Mouse (Mus musculus) adrenal gland, adult 18-20 months (tissue): ENCODE data around the gene Paqr5. TPM values are rescaled to one million over a fixed set of nuclear protein-coding genes. Genes with fewer than 3 reads are reported as not detected.

Experiments used
- DNase-seq, 2 experiments: peaks; one replicate each; pipeline ENCODE4 v3.0.0; 2021 to 2022; ENCODE audit warnings: low spot score in 2 of 2
- total RNA-seq, 2 experiments: library from RNA; stranded (reverse); gene quantifications; 1 replicate in 1 of 2; 2 replicates in 1 of 2; pipeline ENCODE4 v1.2.3; 2021

Paqr5 gene
- total RNA-seq, 2 experiments from 2014 or later: 3.2 to 5.2 TPM

DNA sequence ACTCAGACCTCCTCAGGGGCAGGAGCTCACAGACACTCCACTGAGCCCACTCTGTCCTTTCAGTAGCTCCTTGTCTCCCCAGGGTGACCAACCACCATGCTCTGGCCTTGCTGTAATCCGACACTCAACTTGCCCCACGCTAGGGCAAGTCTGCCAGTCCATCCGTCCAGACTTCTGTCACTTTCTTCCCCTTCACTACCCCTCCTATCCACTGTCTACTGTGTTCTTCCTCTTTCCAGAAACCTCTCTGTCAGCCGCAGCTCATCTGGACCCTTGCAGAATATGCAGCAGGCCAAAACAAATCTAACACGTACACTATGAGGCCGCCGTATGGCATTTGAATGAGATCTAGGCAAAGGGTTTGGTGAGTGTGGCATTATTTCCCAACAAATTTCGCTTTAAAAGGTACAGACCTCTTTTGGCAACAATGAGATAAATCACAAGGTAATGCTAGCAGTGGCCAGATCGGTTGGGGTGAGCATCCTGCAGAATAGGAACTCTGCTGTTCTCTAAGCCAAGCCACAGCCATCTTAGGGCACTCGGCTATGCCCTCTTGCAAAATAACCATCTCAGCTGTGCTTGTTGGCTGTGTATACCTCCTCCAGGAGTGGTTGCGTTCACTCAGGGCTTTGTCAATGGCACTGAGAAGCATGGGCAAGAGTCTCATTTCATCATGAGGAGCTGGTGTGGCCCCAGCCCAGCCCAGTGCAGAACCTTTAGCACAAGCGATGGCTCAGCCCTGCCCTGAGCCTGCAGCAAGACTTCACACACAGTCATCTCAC lies 13.1 kb downstream of the Paqr5 start:
- DNase-seq: no peak

DNA sequence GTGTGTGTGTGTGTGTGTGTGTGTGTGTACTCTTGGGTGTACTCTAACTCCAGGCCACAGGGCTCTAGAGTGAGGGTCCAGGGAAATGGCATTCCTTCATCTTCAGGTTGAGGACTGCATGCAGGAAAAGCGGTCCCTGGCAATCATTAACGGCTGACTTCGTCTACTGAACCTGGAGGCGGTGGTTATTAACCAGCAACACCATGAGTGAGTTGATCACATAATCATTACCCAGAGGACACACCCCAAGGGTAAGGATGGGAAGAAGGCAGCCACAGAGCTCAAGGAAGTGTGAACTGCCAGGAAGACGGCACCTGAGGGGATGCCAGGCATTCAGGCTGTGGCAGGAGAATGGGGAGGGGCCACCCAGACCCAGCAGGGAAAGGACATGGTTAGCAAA lies 18.3 kb downstream of the Paqr5 start:
- no peak for DNase-seq

DNA sequence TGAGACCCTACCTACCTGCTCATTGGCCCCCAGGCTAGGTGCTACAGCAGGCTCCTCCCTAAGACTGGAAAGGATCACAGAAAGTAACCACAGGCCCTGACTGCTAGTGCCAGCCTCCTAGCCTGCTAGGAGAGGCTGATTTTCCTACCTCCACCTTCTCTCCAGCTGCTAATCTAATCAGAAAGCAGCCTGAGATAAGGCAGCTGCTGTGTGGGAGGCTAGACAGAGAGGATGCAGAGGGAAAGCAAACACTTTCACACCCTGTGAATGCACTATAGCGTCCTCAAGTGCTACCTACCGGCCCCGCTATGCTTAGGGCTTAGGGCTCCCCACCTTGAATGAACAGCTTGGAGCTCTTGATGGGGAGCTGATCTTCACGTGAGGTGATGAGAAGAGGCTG lies 19.6 kb downstream of the Paqr5 start:
- no peak for DNase-seq

DNA sequence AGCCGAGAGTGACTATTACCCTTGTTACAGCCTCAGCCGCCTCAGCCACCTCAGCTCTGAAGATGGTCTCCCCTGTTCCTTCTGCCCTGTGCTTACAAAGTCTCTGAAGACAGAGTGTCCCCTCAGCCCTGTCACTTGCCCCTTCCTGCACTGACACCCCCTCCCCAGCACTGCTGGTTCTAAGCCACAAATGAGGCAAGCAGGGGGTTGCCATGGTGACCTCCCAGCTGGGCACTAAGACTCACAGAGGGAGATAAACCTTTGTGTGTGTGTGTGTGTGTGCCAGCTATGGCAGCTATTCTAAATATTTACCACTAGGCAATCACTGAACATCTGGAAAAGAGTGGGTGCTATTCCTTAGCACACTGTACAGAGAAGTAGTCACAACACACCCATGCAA lies 23.0 kb downstream of the Paqr5 start:
- DNase-seq: no peak

DNA sequence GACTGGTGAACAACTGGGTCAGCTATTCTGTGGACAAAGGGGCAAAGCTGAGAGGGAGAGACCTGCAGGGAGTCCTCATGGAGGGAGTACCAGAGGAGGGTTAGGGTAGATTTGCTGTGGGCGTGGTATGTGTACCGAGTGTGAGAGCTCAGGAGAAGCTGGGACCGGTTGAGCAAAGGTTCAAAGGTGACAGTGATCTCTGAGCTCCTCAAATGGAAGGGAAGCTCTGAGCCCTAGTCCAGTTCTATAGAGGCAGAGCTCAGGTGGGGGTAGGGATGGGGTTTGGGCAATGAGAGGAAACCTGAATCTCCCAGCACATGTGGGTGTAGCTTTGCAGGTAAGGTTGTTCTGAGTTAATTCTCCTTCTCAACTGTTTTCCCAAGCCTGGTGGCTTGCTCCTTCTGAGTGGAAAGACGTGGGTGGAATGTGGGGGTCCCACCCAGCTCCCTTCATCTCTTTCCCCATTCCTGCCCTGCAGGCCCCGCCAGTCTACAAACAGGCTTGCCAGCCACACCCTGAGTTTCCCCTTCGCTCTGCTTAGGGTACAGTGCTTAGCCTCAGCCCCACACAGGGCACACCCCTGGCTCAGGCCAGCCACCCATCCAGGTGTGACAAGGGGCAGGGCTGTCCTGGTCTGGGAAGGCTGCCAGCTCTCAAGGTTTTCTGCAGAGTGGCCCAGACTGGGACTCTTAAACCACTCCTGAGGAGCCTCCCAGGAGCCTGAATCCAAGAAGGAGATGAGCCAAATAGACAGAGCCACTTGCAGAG lies 26.8 kb downstream of the Paqr5 start:
- DNase-seq: no peak

DNA sequence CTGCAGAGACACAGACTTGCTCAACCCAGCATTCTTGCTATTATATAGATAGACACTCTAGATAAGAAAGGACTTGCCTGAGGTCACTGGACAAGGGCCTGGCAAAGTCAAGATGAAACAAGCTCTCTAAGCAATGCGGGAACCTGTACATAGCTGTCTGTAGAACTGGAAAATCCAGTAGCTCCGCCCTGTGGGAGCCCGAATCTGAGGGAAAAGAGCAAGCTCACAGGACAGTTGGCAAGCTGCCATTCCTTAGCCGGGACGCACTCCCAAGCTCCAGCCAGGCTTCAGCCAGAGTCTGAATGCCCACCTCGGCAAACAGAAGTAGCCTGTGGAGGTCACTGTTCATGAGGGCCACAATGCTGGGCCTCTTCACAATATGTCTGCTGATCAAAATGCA lies 28.8 kb downstream of the Paqr5 start:
- DNase-seq: peak; percentile 18 to 42

DNA sequence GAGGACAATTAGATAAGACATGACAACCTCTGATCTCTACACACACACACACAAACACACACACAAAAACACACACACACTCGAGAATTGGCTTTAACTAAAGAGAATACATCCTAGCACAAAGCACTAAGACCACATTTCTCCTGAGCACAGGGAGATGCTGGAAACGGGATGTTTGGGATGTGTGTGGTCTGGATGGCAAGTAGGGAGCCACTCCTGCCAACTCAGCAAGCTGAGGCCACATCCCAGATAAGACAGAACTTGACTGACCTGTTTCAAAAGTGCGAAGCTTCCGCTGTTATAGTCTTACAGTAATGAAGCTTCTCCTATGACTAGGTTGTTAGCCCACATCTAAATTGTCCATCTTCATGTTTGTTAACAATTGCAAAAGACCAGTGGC lies 35.5 kb downstream of the Paqr5 start:
- no peak for DNase-seq

DNA sequence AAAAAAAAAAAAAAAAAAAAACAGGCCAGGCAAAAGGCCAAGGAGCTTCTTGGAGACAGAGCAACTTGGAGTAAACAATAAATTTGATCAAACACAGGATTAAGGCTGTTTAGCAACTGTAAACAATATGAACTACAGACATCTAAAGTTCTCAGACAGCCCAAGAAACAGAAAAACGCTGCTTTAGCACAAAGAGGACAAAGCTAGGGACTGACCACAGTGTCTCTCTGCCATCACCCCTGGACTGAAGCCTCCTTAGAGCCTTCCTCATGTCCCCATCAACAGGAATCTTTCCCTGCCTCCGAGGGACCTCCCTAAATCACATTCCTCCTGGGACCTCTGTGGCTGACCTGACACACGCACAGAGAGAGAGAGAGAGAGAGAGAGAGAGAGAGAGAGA lies 35.9 kb downstream of the Paqr5 start:
- no peak for DNase-seq

DNA sequence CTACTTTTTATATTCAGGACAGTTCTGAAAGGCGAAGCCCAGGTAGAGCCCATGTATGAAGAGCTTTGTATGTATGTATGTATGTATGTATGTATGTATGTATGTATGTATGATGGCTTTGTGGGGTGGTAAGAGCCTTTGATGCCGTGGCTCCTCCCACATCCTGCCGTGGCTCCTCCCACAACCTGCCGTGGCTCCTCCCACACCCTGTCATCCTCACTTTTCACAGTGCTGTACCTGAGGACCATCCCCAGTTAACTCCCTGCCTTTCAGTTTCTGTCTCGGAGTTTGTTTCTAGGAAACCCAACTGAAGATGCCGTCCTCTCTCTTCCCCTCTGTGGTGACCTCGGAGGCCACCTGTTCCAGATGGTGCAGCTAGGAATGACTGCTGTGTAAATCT lies 40.6 kb downstream of the Paqr5 start:
- DNase-seq: no peak

DNA sequence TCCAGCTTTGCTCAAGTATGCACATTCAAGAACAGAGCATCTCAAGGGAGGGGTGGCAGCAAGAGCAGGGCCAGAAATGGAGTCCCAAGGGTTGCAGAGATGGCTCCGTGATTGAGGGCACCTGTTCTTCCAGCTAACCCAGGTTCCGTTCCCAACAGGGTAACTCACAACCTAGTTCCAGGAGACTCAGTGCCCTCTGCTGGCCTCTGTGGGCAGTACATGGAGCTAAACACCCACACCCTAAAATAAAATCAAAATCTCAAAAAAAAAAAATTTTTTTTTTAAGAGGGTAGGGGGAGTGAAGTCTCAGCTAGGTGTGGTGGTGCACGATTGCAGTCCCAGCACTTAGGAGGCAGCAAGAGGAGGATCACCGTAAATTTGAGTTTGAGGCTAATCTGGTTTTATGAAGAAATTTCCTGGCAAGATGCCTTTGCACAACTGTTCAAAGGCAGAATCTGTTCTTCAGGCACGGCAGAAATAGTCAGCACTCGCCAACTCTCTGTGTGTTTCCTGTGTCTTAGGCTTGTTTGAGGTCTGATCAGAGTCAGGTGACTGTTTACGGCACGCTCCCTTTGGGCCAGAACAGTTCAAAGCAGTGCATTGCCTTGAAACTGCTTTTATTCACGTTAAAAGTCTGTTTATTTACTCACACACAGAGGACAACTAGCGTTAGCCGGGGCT lies 41.3 kb downstream of the Paqr5 start:
- DNase-seq: peak; percentile 62 to 71

DNA sequence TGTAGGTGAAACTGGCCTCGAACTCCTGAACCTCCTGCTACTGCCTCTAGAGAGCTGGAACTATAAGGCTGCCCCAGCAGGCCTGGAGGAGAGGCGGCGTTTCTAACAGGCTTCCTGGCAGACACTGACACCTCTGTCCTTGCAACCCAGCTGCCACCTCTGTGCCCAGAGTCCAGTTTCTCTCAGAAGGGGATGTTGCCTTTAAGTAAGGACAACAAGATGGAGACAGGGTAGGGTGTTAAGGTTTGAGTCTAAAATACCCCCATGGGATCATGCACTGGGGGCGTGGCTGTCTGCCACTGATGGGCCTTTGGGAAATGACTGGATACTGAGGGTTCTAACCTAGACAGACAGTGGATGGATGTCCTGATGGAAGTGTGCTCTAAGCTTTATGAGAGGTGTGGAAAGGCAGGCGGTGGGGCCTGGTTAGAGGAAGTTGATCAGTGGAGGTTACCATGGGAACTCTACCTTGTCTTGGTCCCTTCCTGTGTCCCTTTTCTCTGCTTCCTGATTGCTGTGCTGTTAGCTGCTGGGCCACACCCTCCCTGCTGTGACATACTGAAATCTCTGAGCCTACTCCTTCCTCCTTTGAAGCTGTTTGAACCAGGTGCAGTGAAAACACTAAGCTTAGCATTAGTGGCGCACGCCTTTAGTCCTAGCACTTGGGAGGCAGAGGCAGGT lies 43.6 kb downstream of the Paqr5 start:
- no peak for DNase-seq

DNA sequence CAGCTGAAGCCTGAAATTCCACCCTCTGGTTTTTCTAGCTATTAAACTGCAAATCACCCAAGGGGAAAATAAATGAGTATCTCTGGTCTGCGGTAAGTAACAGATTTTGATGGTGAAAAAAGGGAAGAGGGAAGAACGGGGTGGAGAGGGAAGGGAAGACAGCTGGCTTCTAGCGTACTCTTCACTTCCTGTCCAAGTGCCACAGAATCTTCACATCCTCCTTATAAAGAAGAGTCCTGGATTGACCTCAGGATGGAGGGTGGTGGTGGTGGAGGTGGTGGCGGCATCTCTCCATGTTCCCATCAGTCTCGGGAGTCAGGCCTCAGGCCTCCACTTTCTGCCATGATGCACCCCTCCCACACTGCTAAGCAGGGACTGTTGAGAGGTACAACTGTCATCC lies 44.8 kb downstream of the Paqr5 start:
- no peak for DNase-seq

DNA sequence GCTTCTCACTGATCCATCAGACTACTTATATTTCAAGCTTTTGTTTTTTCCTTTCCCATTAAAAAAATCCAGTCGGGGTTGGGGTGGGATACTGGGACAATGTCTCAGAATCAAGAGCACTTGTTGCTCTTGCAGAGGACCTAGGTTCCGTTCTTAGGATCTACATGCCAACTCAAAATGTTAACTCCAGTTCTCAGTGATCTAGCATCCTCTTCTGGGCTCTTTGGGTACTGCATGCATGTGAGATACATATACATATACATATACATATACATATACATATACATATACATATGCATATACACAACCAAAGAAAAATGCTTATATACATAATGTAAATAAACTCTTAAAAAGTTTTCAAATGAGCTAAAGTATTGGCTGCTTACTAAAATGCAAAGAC lies 46.7 kb downstream of the Paqr5 start:
- DNase-seq: no peak

DNA sequence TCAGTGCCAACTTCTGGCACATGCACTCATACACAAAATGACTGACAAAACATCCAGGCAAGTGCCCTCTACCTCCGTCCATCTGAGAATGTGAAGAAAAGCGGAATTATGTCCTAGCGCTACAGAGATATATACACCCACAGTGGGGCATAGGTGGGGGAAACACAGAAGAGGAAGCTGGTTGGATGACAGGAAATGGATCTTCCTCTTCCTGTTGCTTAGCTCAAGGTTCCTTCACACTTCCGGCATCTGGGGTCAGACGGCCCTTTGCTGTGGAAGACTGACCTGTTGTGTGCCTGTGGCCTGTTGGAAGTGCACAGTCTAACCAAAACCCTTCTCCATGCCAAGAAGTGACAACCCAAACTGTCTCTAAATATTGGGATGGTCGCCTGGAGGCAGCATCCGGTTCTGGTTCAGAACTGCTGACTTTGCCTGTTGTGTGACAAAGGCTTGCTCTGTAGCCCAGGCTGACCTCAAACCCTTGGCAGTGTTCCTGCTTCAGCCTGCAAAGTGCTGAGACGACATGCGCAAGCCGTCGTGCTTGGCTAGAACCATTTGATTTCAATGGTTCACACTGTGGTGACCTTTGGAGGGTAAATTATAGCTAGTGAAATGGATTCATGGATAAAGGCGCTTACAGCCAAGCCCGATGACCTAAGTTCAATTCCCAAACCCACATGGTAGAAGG lies 49.3 kb downstream of the Paqr5 start:
- no peak for DNase-seq

DNA sequence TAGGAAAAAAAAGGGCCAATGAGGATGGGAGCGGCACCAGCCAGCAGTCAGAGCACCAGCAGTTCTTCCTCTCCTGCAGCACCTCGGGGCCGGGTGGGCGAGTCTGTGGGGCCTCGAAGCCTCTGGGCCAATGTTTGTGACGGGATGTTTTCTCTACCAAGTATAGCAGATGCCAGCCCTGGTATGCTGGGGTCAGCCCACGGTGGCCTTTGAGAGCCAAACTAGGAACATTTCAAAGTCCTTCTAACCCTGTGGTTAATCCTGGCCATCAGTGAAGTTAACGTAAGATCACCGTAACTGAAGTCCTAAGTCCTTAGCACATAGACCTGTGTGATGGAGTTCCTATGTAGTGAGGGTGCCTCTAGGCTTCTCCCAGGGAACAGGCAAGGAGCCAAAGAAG lies 54.6 kb downstream of the Paqr5 start:
- DNase-seq: no peak

DNA sequence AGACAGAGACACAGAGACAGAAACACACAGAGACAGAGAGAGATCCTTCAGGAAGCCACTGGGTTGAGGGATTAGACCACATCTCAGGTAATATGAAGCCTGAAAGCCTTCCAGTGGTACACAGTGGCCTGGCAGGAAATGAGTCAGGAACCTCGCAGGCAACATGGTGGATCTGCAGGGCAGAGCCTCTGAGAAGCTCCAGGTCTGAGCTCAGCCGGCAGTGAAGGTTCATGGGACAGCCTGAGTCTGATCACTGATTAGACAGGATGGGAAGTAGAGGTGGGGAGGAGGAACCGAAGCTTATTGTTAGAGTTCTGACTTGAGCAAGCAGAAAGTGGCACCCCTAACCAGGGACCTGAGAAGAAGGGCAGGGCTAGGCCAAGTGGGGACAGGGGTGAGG lies 55.6 kb downstream of the Paqr5 start:
- no peak for DNase-seq

DNA sequence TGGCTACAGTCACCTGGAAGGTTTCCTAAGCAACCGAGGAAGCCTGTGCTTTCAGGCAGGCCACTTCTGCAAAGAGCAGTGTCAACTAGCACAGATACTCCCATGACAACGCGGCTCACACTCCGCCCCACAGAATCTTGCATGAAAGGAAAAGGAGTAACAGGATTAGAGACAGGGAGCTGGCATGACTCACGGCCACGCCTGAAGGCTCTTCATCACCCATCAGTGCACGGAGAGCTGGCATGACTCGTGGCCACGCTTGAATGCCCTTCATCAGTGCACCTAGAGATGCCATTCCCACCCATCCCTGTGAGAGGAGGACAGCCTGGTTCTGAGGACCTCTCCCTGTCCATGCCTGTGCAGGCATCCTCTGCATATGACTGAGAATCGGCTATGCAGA lies 59.3 kb downstream of the Paqr5 start:
- DNase-seq: peak in 1 of 2 experiments; percentile 17

DNA sequence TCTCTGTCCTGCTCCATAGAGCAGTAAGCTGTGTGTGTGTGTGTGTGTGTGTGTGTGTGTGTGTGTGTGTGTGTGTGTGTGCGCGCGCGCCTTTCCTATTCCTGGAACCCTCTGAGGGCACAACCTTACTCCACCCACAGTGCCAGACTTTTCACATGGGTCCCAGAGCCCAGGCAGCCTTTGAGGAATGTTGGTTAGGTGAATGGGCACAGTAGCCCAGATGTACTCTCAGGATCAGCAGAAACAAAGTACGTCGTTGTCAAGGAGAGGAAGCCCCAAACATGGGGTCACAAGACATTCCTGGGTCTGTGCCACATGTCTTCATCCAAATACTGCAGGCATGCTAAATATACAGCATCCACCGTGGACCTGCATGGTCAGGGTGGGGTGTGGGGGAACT lies 60.7 kb downstream of the Paqr5 start:
- no peak for DNase-seq

DNA sequence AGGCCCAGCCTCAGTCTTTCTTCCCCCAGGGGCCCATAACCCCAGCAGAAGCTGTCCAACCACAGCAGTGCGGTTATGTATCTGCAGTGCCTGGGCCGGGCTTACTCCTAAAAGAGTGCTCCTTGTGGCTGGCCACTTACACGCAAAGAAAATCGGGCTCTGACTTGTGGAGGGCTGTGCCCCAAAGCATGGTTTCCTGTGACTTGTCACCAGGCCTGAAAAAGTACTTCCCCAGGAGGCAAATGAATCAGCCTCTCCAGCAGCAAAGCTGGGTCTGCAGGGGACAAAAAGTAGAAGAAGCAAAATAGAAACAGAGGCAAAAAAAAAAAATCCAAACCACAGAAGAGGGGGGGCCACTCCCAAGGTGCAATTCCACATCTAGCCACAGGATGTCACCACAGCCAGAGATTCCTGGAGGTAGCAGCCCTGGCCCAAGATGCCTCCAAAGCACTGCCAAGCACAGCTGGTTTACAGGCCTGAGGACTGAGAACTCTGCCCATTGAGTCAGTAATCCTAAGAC lies 61.2 kb downstream of the Paqr5 start:
- DNase-seq: peak; percentile 63 to 75

DNA sequence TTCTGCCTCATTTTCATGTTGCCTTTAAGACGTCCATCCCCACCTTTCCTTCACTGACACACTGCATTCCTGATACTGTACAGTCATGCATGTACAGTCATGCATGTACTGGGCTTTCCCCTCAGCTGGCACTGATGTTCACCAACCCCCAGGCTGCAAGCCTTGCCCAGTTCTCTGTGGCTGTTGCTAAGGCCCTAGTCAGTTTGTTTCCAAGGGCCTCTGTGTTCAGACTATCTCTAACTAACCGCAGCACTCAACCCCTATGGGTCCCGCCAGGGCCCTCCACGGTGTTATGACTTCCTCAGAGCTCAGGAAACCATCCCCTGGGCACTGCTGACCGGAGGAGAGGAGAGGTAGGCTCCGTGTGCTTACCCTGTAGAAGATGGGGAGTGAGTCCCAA lies 63.3 kb downstream of the Paqr5 start:
- no peak for DNase-seq

DNA sequence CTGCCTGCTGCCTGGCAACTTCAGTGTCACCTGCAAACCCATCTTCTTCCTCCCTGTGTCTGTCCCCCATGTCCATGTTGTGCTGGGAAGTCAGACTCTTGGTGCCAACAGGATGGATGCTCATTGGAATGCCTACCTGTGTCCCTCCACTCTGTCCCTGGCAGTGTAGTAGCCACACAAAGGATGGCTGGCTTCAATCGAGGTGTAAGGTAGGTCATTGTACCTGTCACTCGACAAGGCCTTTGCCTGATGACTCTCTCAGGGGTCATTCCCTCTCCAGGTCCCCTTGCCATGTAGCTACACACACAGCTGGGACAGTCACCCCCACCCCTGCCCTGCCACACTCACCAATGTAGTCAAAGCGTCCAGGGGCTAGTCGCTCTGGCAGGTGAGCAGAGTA lies 65.5 kb downstream of the Paqr5 start:
- DNase-seq: no peak
